Mouse (Mus musculus) sigmoid colon, adult 10 weeks (tissue): ENCODE results near the gene Fam171b. TPM values are rescaled to one million over a fixed set of nuclear protein-coding genes. Genes with fewer than 3 reads are reported as not detected.

Source experiments
- polyA plus RNA-seq: library from polyadenylated mRNA; stranded (reverse); fragments of 350-450 nt; fragmentation: Illumina TruSeq; extraction: RNeasy Lipid Tissue Mini Kit (QIAGEN cat#74804); gene quantifications from one replicate; pipeline ENCODE4 v1.2.3, GENCODE M21; 2014; ENCODE audit warnings: low read depth, low replicate concordance

The Fam171b gene
- 11.0 TPM for polyA plus RNA-seq

GRCm38 (mm10) chr2:83812483-83813272, at the start of gene Fam171b:
Gene Fam171b, plus strand, starts transcription at chr2:83812636.

Other genes with a start within 250 kb of the Fam171b start
- 290 TPM for gene Zc3h15, start 168.2 kb upstream of the Fam171b start, polyA plus RNA-seq
- 73.0 TPM for gene Itgav, start 88.2 kb upstream of the Fam171b start, polyA plus RNA-seq
- gene Zswim2, start 128.6 kb downstream of the Fam171b start, polyA plus RNA-seq: not detected
- gene Gm13698, start 143.1 kb downstream of the Fam171b start, polyA plus RNA-seq: not detected
- not detected for gene Gm13693, start 148.9 kb downstream of the Fam171b start, polyA plus RNA-seq
- gene Gm13695, start 154.7 kb downstream of the Fam171b start, polyA plus RNA-seq: not detected
- not detected for gene Gm13696, start 160.5 kb downstream of the Fam171b start, polyA plus RNA-seq
- not detected for gene Gm13694, start 166.3 kb downstream of the Fam171b start, polyA plus RNA-seq
- gene Gm13697, start 172.1 kb downstream of the Fam171b start, polyA plus RNA-seq: not detected
- gene Gm13691, start 177.9 kb downstream of the Fam171b start, polyA plus RNA-seq: not detected